Mouse (Mus musculus) liver, embryonic 14.5 days (tissue): ENCODE data around the gene Sap30. TPM values are rescaled to one million over a fixed set of nuclear protein-coding genes. Genes with fewer than 3 reads are reported as not detected.

Experiments used
- ATAC-seq: fragments of 200-750 bp; cut with Nextera tagmentation; 2 replicates; pipeline ENCODE4 v1.8.0; 2017; ENCODE audit warnings: moderate number of reproducible peaks, mild to moderate bottlenecking, moderate library complexity; ENCODE audit not compliant: insufficient read depth
- DNase-seq, 3 experiments: peaks; one replicate each; pipeline ENCODE4 v3.0.0-alpha.2; 2012 to 2013; ENCODE audit warnings: low read depth in 3 of 3, low spot score in 3 of 3
- H3K27ac ChIP-seq: fragments of 300-500 bp; sonication (generic); 2 replicates; pipeline ENCODE4 v1.5.1; 2014; ENCODE audit warnings: moderate library complexity, mild to moderate bottlenecking, control low read depth, inconsistent platforms
- H3K27me3 ChIP-seq: fragments of 300-500 bp; sonication (generic); 2 replicates; pipeline ENCODE4 v1.6.1; 2014; ENCODE audit warnings: mild to moderate bottlenecking, low read length, moderate library complexity; ENCODE audit not compliant: control insufficient read depth, insufficient read depth
- H3K36me3 ChIP-seq: fragments of 300-500 bp; sonication (generic); replicated peaks from 2 replicates; pipeline ENCODE4 v1.6.1; 2014; ENCODE audit warnings: low read depth; ENCODE audit not compliant: control insufficient read depth, insufficient read depth
- H3K4me1 ChIP-seq, 2 experiments: fragments of 200-500 bp in 1 of 2; fragments of 300-500 bp in 1 of 2; sonication (generic) in 1 of 2; replicated peaks; 2 replicates each; pipeline ENCODE4 v1.6.1; 2012 to 2014; ENCODE audit warnings: antibody characterized with exemption in 1 of 2, inconsistent platforms in 1 of 2, low read length in 1 of 2; ENCODE audit not compliant: control insufficient read depth in 2 of 2, insufficient read depth in 2 of 2
- H3K4me2 ChIP-seq: fragments of 300-500 bp; sonication (generic); 2 replicates; pipeline ENCODE4 v1.6.1; 2014; ENCODE audit warnings: low read depth, mild to moderate bottlenecking, control low read depth, moderate library complexity
- H3K4me3 ChIP-seq, 2 experiments: fragments of 200-500 bp in 1 of 2; fragments of 300-500 bp in 1 of 2; sonication (generic) in 1 of 2; 2 replicates each; pipeline ENCODE4 v1.5.1; 2012 to 2014; ENCODE audit warnings: low read depth in 2 of 2, low read length in 2 of 2, mild to moderate bottlenecking in 2 of 2, control low read depth in 1 of 2, inconsistent platforms in 1 of 2, moderate library complexity in 1 of 2; ENCODE audit not compliant: insufficient read depth in 1 of 2
- H3K9ac ChIP-seq: fragments of 300-500 bp; sonication (generic); replicated peaks from 2 replicates; pipeline ENCODE4 v1.6.1; 2014; ENCODE audit warnings: mild to moderate bottlenecking, control low read depth, moderate library complexity
- H3K9me3 ChIP-seq: fragments of 300-500 bp; sonication (generic); 2 replicates; pipeline ENCODE4 v1.6.1; 2016; ENCODE audit warnings: low read length, mixed read lengths; ENCODE audit not compliant: control insufficient read depth
- CTCF ChIP-seq: IDR thresholded peaks from 2 replicates; pipeline ENCODE4 v1.5.1; 2016; ENCODE audit warnings: antibody characterized with exemption, low read depth, control low read depth
- EP300 ChIP-seq: IDR thresholded peaks from 2 replicates; pipeline ENCODE4 v1.6.1; 2016; ENCODE audit warnings: antibody characterized with exemption, low read depth
- WGBS: fragments of 180-500 bp; shearing (Covaris S2); extraction: QIAGEN DNeasy Blood & Tissue Kit; methylation state at CpG from one replicate; pipeline ENCODE4 v1.1.7; 2014; ENCODE audit not compliant: insufficient replicate concordance; 5-methylcytosine and 5-hydroxymethylcytosine counted together
- polyA plus RNA-seq, 2 experiments: library from polyadenylated mRNA; depleted of rRNA in 1 of 2; stranded (reverse) in 1 of 2; unstranded in 1 of 2; fragments of >200 nt; fragmentation: Nextera tagmentation in 1 of 2; extraction: Ambion mirVana in 1 of 2; gene quantifications; 2 replicates each; pipeline versions ENCODE4 v1.2.1 to v1.2.3; 2012 to 2014

Gene Sap30
- polyA plus RNA-seq, 2 experiments = 10.6 to 14.4 TPM

- H3K4me2 ChIP-seq = peak overlapping the region; percentile 99
- peaks cover 8 to 11% of the 10 kb centered on the region in 2 experiments; a peak in 3 of 4 replicates for H3K4me1 ChIP-seq
- ATAC-seq = peak; percentile 58
- H3K9me3 ChIP-seq = no peaks in the 10 kb centered on the region
- peak overlapping the region; percentile 97 to 98 for H3K4me3 ChIP-seq
- under 1% methylated on average over 54 of the region's 54 CpGs for WGBS
- peak overlapping the region; percentile 90 for H3K9ac ChIP-seq
- H3K27me3 ChIP-seq = no peaks in the 10 kb centered on the region
- H3K36me3 ChIP-seq = no peaks in the 10 kb centered on the region; the same call in none of the 2 replicates
- no peak for DNase-seq
- H3K27ac ChIP-seq = peak overlapping the region; percentile 65
- no peak for TF ChIP-seq CTCF
- TF ChIP-seq EP300 = no peak
These were observed 894 bp downstream of the Sap30 start for GRCm38 (mm10) chr8:57486491-57487440.

GRCm38 (mm10) chr8:57480606-57481005 lies 7.1 kb downstream of the Sap30 start:
- Histone ChIP-seq H3K4me3 (no peak overlapping the region), H3K36me3 (no peaks in the 10 kb centered on the region; the same call in none of the 2 replicates), H3K9me3 (no peaks in the 10 kb centered on the region), H3K27me3 (no peaks in the 10 kb centered on the region), H3K27ac (no peak overlapping the region), H3K4me2 (no peak overlapping the region), H3K4me1 (no peaks in the 10 kb centered on the region), H3K9ac (no peak overlapping the region)
- ATAC-seq (no peak), DNase-seq (no peak)
- 65% methylated on average over 4 of the region's 4 CpGs for WGBS
- TF ChIP-seq EP300 = no peak
- TF ChIP-seq CTCF = no peak

- no peak for ATAC-seq
These were observed 8.0 kb downstream of the Sap30 start for GRCm38 (mm10) chr8:57479700-57480099.

GRCm38 (mm10) chr8:57478406-57478805 lies 9.3 kb downstream of the Sap30 start:
- Histone ChIP-seq H3K27me3 (no peaks in the 10 kb centered on the region), H3K27ac (no peak overlapping the region), H3K4me2 (no peak overlapping the region), H3K9me3 (no peaks in the 10 kb centered on the region), H3K9ac (no peak overlapping the region), H3K4me3 (no peak overlapping the region), H3K4me1 (no peaks in the 10 kb centered on the region), H3K36me3 (no peaks in the 10 kb centered on the region; the same call in 1 of the 2 replicates)
- no peak for TF ChIP-seq EP300
- no peak for TF ChIP-seq CTCF
- ATAC-seq (no peak), DNase-seq (no peak)
- 37% methylated on average over 3 of the region's 3 CpGs for WGBS

More at GRCm38 (mm10) chr8:57479700-57480099, 8.0 kb downstream of the Sap30 start:
- Histone ChIP-seq H3K4me2 (no peak overlapping the region), H3K27me3 (no peaks in the 10 kb centered on the region), H3K9me3 (no peaks in the 10 kb centered on the region), H3K4me3 (no peak overlapping the region), H3K27ac (no peak overlapping the region), H3K4me1 (no peaks in the 10 kb centered on the region), H3K9ac (no peak overlapping the region), H3K36me3 (no peaks in the 10 kb centered on the region; the same call in 1 of the 2 replicates)
- no peak for DNase-seq
- no peak for TF ChIP-seq CTCF
- no peak for TF ChIP-seq EP300
- WGBS = 80% methylated on average over 8 of the region's 8 CpGs

- H3K4me2 ChIP-seq = no peak overlapping the region
- H3K4me1 ChIP-seq = no peaks in the 10 kb centered on the region
- no peak overlapping the region for H3K4me3 ChIP-seq
- H3K27me3 ChIP-seq = no peaks in the 10 kb centered on the region
- no peaks in the 10 kb centered on the region for H3K36me3 ChIP-seq
- 71% methylated on average over 6 of the region's 6 CpGs for WGBS
- H3K9ac ChIP-seq = no peak overlapping the region
- H3K9me3 ChIP-seq = no peaks in the 10 kb centered on the region
- DNase-seq (no peak), ATAC-seq (no peak)
- TF ChIP-seq CTCF (no peak), EP300 (no peak)
- H3K27ac ChIP-seq = no peak overlapping the region
These were observed 13.9 kb downstream of the Sap30 start for GRCm38 (mm10) chr8:57473751-57474150.
